Mouse (Mus musculus): ENCODE results near the gene Col1a1. TPM values are rescaled to one million over a fixed set of nuclear protein-coding genes. Genes with fewer than 3 reads are reported as not detected.
"Not testable (repeated sequence)": the region's sequence is repeated elsewhere in the genome, so short reads cannot be mapped to it uniquely, and the experiment has no call there.

The Col1a1 gene
- polyA plus RNA-seq, 1 experiment from 2014 or later: 1,421 TPM

DNA sequence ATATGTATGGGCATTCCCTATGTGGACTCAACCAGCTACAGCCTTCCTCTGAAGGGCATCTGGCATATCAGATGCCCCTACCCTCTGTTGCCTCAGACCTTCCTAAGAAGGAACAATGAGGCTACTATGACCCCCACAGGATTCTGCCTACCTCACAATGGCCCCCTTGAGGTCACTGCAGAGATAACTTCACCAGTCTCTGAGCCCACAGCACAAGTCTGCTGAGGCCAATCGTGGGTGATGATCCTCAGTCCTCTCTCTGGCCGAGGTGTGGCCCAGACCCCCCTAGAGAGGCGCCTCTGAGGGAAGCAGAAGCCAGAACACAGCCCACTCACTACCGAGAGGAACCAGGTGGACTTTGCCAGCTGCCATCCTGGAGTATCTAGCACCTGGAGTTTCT lies 31.4 kb downstream of the Col1a1 start, which contains the start of gene Hils1:
Gene Hils1, plus strand, starts transcription at position 175 of the 400 bp plus-strand sequence.
- H3K4me3 ChIP-seq (ENCODE audit: low read length): no peak within 1 kb of the TSS
- H3K27ac ChIP-seq (ENCODE audit: low read length): no peak within 1 kb of the TSS
- H3K9me3 ChIP-seq (ENCODE audit: control insufficient read depth, low read length): no peaks in the 10 kb centered on the region
- H3K27me3 ChIP-seq (ENCODE audit: control insufficient read depth, insufficient read depth, low read depth, low read length): no peaks in the 10 kb centered on the region
- 0 out of 2 replicates have a peak, but pooled peaks cover 3% of the 10 kb centered on the region for H3K4me1 ChIP-seq (replicated peaks; ENCODE audit: control insufficient read depth, insufficient read depth, low read length)
- H3K9ac ChIP-seq (ENCODE audit: low read length): no peak within 1 kb of the TSS
- no peaks in the 10 kb centered on the region for H3K36me3 ChIP-seq (ENCODE audit: control insufficient read depth, insufficient read depth, low read length)
- H3K4me2 ChIP-seq (ENCODE audit: low read depth, low read length): no peak within 1 kb of the TSS
- no peak for ATAC-seq (ENCODE audit: low read depth)
- 39% methylated on average over 4 of the region's 4 CpGs for WGBS

GRCm38 (mm10) chr11:94968187-94968586 lies 32.2 kb downstream of the Col1a1 start:
- no peaks in the 10 kb centered on the region for H3K27me3 ChIP-seq (ENCODE audit: control insufficient read depth, insufficient read depth, low read depth, low read length)
- WGBS: 73% methylated on average over 7 of the region's 7 CpGs
- H3K4me3 ChIP-seq (ENCODE audit: low read length): no peak overlapping the region
- no peak overlapping the region for H3K9ac ChIP-seq (ENCODE audit: low read length)
- no peak overlapping the region for H3K4me2 ChIP-seq (ENCODE audit: low read depth, low read length)
- no peak overlapping the region for H3K27ac ChIP-seq (ENCODE audit: low read length)
- ATAC-seq (ENCODE audit: low read depth): no peak
- no peaks in the 10 kb centered on the region for H3K4me1 ChIP-seq (replicated peaks; ENCODE audit: control insufficient read depth, insufficient read depth, low read length)
- H3K9me3 ChIP-seq (ENCODE audit: control insufficient read depth, low read length): no peaks in the 10 kb centered on the region
- H3K36me3 ChIP-seq (ENCODE audit: control insufficient read depth, insufficient read depth, low read length): no peaks in the 10 kb centered on the region

GRCm38 (mm10) chr11:94969709-94970108 lies 33.7 kb downstream of the Col1a1 start:
- H3K27me3 ChIP-seq (ENCODE audit: control insufficient read depth, insufficient read depth, low read depth, low read length); H3K9ac ChIP-seq (ENCODE audit: low read length); H3K4me3 ChIP-seq (ENCODE audit: low read length); H3K4me1 ChIP-seq (replicated peaks; ENCODE audit: control insufficient read depth, insufficient read depth, low read length); H3K4me2 ChIP-seq (ENCODE audit: low read depth, low read length); H3K9me3 ChIP-seq (ENCODE audit: control insufficient read depth, low read length); H3K36me3 ChIP-seq (ENCODE audit: control insufficient read depth, insufficient read depth, low read length); H3K27ac ChIP-seq (ENCODE audit: low read length); ATAC-seq (ENCODE audit: low read depth): not testable (repeated sequence)
- 92% methylated on average over 4 of the region's 4 CpGs for WGBS

DNA sequence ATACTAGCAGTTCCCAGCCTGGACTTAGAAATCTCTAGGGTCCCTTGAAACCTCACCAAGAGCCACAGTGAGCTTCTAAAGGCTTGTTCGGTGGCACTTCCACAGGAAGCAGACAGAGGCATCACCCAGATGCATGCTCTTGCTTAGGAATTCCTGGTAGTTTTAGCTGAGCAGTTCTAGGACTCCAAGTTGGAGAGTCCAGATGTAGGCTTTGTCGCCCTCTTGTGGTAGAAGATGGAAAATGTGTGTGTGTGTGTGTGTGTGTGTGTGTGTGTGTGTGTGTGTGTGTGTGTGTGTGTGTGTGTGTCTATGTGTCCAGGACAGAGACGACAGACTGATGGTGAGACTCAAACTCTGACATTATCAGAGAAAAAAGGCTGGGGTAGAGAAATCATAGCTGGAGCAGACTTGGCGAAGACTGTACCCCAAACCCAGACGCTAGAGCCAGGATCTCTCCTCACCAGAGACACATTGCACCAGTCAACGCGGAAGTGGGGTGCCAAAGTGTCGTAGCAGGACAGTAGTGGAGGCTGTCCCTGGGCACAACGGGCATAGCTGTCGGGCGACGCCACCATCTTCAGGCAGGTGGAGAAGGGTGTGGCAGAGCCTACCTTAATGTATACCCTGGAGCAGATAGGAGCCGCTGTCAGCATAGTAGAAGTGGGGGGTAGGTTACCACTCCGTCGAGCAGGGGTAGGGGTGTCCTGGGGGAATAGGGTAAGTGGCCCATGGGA lies 34.4 kb downstream of the Col1a1 start:
- Histone ChIP-seq H3K4me1 (replicated peaks; ENCODE audit: control insufficient read depth, insufficient read depth, low read length) (no peaks in the 10 kb centered on the region), H3K4me3 (ENCODE audit: low read length) (no peak overlapping the region), H3K9ac (ENCODE audit: low read length) (no peak overlapping the region), H3K36me3 (ENCODE audit: control insufficient read depth, insufficient read depth, low read length) (no peaks in the 10 kb centered on the region), H3K4me2 (ENCODE audit: low read depth, low read length) (no peak overlapping the region), H3K27ac (ENCODE audit: low read length) (no peak overlapping the region), H3K9me3 (ENCODE audit: control insufficient read depth, low read length) (no peaks in the 10 kb centered on the region), H3K27me3 (ENCODE audit: control insufficient read depth, insufficient read depth, low read depth, low read length) (no peaks in the 10 kb centered on the region)
- peak; percentile 77; the same call in 1 of the 2 replicates for ATAC-seq (ENCODE audit: low read depth)
- WGBS: 47% methylated on average over 15 of the region's 15 CpGs

- Histone ChIP-seq H3K27me3 (ENCODE audit: control insufficient read depth, insufficient read depth, low read depth, low read length) (no peaks in the 10 kb centered on the region), H3K4me2 (ENCODE audit: low read depth, low read length) (no peak overlapping the region), H3K9ac (ENCODE audit: low read length) (no peak overlapping the region), H3K4me1 (replicated peaks; ENCODE audit: control insufficient read depth, insufficient read depth, low read length) (no peaks in the 10 kb centered on the region), H3K36me3 (ENCODE audit: control insufficient read depth, insufficient read depth, low read length) (no peaks in the 10 kb centered on the region), H3K27ac (ENCODE audit: low read length) (no peak overlapping the region), H3K9me3 (ENCODE audit: control insufficient read depth, low read length) (no peaks in the 10 kb centered on the region), H3K4me3 (ENCODE audit: low read length) (no peak overlapping the region)
- WGBS: 59% methylated on average over 16 of the region's 16 CpGs
- no peak for ATAC-seq (ENCODE audit: low read depth)
These were observed 36.0 kb downstream of the Col1a1 start for GRCm38 (mm10) chr11:94971895-94972615.

- Histone ChIP-seq H3K27ac (ENCODE audit: low read length) (no peak overlapping the region), H3K9me3 (ENCODE audit: control insufficient read depth, low read length) (no peaks in the 10 kb centered on the region), H3K4me1 (replicated peaks; ENCODE audit: control insufficient read depth, insufficient read depth, low read length) (no peaks in the 10 kb centered on the region), H3K9ac (ENCODE audit: low read length) (no peak overlapping the region), H3K4me3 (ENCODE audit: low read length) (no peak overlapping the region), H3K4me2 (ENCODE audit: low read depth, low read length) (no peak overlapping the region), H3K36me3 (ENCODE audit: control insufficient read depth, insufficient read depth, low read length) (no peaks in the 10 kb centered on the region), H3K27me3 (ENCODE audit: control insufficient read depth, insufficient read depth, low read depth, low read length) (no peaks in the 10 kb centered on the region)
- ATAC-seq (ENCODE audit: low read depth): no peak
- WGBS: 55% methylated on average over 5 of the region's 5 CpGs
These were observed 36.9 kb downstream of the Col1a1 start for GRCm38 (mm10) chr11:94972887-94973286.

DNA sequence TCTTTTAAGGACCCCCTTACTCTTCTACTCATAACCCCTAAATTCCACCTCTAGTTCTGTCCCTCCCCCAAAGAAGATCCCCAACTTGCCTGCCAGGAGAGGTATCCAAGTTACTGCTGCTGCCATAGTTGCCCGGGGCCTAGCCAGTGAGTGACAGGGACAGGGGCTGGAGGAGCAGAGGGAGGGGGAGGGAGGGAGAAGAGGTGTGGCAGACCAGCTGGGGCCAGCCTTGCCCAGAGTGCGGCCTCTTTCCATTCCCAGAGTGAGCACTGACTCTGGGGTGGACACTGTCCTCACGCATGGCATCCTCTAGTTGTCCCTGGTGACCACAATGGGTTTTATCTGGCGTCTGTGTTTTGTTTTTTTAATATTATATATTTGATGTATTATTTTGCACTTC lies 37.3 kb downstream of the Col1a1 start:
- H3K4me3 ChIP-seq (ENCODE audit: low read length): no peak overlapping the region
- H3K9ac ChIP-seq (ENCODE audit: low read length): no peak overlapping the region
- H3K36me3 ChIP-seq (ENCODE audit: control insufficient read depth, insufficient read depth, low read length): no peaks in the 10 kb centered on the region
- H3K27ac ChIP-seq (ENCODE audit: low read length): no peak overlapping the region
- H3K4me1 ChIP-seq (replicated peaks; ENCODE audit: control insufficient read depth, insufficient read depth, low read length): no peaks in the 10 kb centered on the region
- H3K9me3 ChIP-seq (ENCODE audit: control insufficient read depth, low read length): no peaks in the 10 kb centered on the region
- no peaks in the 10 kb centered on the region for H3K27me3 ChIP-seq (ENCODE audit: control insufficient read depth, insufficient read depth, low read depth, low read length)
- H3K4me2 ChIP-seq (ENCODE audit: low read depth, low read length): no peak overlapping the region
- ATAC-seq (ENCODE audit: low read depth): no peak
- 47% methylated on average over 4 of the region's 4 CpGs for WGBS

DNA sequence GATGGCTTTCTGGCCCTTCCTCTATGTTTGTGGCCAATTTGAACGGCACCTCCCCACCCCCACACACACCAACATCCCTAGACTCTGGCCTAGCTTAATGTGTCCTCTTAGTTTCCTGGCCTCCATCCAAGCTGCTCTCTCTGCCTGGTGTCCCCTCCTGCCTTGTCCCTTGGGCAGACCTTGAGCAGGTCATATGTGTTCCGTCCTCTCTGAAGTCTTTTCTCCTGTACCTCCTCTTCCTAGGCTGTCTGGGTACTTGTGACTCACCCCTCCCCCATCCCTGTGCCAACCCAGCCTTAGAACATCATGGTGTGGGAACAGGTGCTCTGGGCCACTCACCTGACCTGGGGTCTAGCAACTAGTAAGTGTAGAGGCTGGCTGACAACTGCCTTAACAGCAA lies 38.9 kb downstream of the Col1a1 start:
- peaks cover 4% of the 10 kb centered on the region; the same call in 1 of the 2 replicates for H3K4me1 ChIP-seq (replicated peaks; ENCODE audit: control insufficient read depth, insufficient read depth, low read length)
- H3K4me2 ChIP-seq (ENCODE audit: low read depth, low read length): no peak overlapping the region
- H3K9me3 ChIP-seq (ENCODE audit: control insufficient read depth, low read length): no peaks in the 10 kb centered on the region
- ATAC-seq (ENCODE audit: low read depth): no peak
- WGBS: 50% methylated on average over 2 of the region's 2 CpGs
- H3K27me3 ChIP-seq (ENCODE audit: control insufficient read depth, insufficient read depth, low read depth, low read length): no peaks in the 10 kb centered on the region
- no peaks in the 10 kb centered on the region for H3K36me3 ChIP-seq (ENCODE audit: control insufficient read depth, insufficient read depth, low read length)
- H3K27ac ChIP-seq (ENCODE audit: low read length): no peak overlapping the region
- no peak overlapping the region for H3K4me3 ChIP-seq (ENCODE audit: low read length)
- H3K9ac ChIP-seq (ENCODE audit: low read length): no peak overlapping the region

DNA sequence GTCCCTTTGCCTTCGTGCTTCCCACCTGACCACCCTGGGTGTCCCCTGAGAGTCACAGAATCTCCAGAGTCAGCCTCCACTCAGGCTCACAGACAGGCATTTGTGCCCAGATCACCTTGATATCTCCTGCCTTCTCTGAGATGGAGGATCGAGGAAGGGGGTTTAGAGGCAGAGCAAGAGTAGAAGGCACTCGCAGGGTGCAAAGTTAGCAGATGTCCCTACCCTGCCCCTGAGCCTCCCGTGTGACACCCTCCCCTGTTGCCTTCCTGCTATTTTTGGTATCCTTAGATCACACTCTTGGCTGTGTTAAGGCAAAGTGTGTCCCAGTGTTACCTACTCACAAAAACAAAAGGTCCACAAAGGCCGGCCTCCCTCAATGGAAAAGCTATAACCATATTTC lies 40.2 kb downstream of the Col1a1 start, which contains the start of gene Sgca:
Gene Sgca, minus strand, starts transcription at position 129 of the 400 bp plus-strand sequence.
- H3K9me3 ChIP-seq (ENCODE audit: control insufficient read depth, low read length): no peaks in the 10 kb centered on the region
- H3K36me3 ChIP-seq (ENCODE audit: control insufficient read depth, insufficient read depth, low read length): no peaks in the 10 kb centered on the region
- H3K4me1 ChIP-seq (replicated peaks; ENCODE audit: control insufficient read depth, insufficient read depth, low read length): peaks cover 4% of the 10 kb centered on the region; the same call in 1 of the 2 replicates
- 60% methylated on average over 5 of the region's 5 CpGs for WGBS
- ATAC-seq (ENCODE audit: low read depth): no peak
- H3K27me3 ChIP-seq (ENCODE audit: control insufficient read depth, insufficient read depth, low read depth, low read length): no peaks in the 10 kb centered on the region
- no peak within 1 kb of the TSS for H3K4me2 ChIP-seq (ENCODE audit: low read depth, low read length)
- no peak within 1 kb of the TSS for H3K9ac ChIP-seq (ENCODE audit: low read length)
- no peak within 1 kb of the TSS for H3K27ac ChIP-seq (ENCODE audit: low read length)
- H3K4me3 ChIP-seq (ENCODE audit: low read length): no peak within 1 kb of the TSS
